Mouse (Mus musculus) adrenal gland, adult 18-20 months (tissue): ENCODE results near the gene Pitpnc1. TPM values are rescaled to one million over a fixed set of nuclear protein-coding genes. Genes with fewer than 3 reads are reported as not detected.

Source experiments
- DNase-seq, 2 experiments: peaks; one replicate each; pipeline ENCODE4 v3.0.0; 2021 to 2022; ENCODE audit warnings: low spot score in 2 of 2
- total RNA-seq, 2 experiments: library from RNA; stranded (reverse); gene quantifications; 1 replicate in 1 of 2; 2 replicates in 1 of 2; pipeline ENCODE4 v1.2.3; 2021

Pitpnc1 gene
- total RNA-seq, 2 experiments from 2014 or later: 13.3 to 16.1 TPM

DNA sequence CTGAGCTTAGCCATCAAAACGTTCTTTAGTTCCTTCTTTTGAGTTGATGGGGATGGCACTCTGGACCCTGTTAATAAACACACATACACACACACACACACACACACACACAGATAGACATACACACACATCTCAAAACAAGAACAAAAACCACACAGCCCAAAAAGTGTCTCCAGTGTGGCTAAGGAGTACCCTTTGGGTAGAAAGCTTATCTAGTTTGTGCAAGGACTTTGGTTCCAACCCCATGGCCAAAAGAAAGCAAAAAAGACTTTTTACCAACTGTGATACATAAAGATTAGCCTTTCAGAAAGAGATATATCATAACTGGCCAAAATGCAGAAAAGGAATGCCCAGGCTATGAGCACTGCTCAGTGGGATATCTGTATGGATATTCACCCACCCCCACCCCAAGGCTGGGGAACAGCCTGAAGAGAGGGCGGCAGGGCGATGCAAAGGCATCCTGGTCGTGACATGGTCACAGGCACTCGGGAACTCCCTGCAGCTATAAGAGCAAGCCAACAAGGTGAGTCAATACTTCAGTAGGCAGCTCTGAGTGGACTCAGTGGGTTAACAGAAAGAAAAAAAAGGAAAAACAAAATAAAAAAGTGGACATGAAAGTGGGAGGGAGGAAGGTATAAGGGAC, 60.3 kb downstream of the Pitpnc1 start:
- no peak for DNase-seq

DNA sequence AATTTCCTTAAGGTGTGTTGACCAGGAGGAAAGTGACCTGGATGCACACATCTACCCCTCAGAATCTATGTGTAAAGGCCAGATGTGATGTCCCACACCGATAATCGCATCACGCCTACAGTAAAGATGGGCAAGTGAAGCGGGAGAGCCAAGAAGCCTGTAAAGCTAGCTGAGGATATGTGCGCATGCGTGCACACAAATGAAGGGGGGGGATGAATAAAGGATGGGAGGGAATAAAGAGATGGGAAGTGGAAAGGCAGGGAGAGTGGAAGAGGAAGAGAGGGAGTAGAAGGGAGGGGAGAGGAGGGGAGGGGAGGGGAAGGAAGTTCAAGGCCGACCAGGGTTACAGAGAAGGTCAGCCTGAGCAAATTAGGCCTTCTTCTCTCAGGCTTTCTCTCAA, 61.6 kb downstream of the Pitpnc1 start:
- DNase-seq: no peak

GRCm38 (mm10) chr11:107407698-107408097, 62.8 kb downstream of the Pitpnc1 start:
- DNase-seq: no peak

DNA sequence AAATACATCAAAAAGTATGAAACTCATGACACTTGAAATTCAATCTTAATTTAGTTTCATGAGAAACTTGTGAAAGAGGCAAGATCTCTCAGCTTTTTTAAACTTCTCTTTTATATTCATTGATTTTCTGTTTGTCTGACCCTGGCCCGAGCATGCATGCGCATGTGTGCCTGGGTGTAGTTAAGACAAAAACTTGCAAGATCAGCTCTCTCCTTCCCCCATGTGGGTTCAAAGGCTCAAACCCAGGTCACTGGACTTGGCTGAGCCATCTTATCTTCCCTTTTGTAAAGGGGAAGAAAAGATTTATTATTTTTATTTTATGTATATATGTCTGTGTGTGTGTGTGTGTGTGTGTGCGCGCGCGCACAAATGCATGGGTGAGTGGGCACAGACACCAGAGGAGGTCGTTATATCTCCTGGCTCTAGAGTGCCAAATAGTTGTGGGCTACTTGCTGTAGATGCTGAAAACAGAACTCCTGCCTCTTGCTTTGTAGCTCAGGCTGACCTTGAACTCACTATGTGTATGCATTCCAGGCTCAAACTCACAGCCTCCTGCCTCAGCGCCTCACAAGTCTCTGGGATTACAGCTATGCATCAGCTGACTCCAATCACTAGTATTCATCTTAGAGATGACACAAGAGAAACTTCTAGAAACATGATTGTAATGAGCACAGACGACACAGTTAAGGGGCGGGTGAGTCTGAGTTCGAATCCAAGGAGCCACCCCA, 64.7 kb downstream of the Pitpnc1 start:
- DNase-seq: no peak

- DNase-seq: no peak
These were observed 67.2 kb downstream of the Pitpnc1 start for GRCm38 (mm10) chr11:107403309-107403708.

DNA sequence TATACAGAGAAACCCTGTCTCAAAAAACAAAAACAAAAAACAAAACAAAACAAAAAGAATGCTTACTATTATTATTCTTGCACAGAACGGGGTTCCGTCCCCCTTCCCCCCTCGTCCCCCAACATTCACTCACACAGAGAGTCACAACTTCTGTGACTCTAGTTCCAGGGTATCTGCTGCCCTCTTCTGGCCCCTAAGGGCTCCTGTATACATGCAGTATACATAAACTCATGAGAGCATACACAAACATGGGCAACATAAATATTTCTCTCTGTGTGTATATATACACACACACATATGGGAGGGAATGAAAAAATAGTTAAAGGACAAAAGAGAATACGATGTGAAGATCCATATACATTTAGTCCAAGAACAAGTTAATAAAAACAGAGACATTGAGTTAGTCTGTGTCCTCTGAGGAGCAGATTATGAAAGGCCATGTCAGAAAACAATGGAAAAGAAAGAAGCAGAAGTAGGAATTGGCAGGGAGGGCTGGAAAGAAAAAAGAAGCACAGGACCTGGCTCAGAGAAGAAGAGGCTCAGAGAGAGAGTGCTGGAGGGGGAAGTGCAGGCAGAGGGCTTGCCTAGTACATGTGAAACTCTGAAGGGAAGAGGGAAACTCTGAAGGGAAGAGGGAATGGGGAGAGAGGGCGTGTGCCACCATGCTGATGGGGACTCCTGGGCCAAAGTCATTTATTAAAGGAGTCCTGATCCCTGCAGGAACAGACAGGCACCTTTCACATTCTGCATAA, 68.5 kb downstream of the Pitpnc1 start:
- DNase-seq: no peak

GRCm38 (mm10) chr11:107400826-107401225, 69.7 kb downstream of the Pitpnc1 start:
- DNase-seq: no peak

- no peak for DNase-seq
These were observed 70.5 kb downstream of the Pitpnc1 start for GRCm38 (mm10) chr11:107400005-107400404.

DNA sequence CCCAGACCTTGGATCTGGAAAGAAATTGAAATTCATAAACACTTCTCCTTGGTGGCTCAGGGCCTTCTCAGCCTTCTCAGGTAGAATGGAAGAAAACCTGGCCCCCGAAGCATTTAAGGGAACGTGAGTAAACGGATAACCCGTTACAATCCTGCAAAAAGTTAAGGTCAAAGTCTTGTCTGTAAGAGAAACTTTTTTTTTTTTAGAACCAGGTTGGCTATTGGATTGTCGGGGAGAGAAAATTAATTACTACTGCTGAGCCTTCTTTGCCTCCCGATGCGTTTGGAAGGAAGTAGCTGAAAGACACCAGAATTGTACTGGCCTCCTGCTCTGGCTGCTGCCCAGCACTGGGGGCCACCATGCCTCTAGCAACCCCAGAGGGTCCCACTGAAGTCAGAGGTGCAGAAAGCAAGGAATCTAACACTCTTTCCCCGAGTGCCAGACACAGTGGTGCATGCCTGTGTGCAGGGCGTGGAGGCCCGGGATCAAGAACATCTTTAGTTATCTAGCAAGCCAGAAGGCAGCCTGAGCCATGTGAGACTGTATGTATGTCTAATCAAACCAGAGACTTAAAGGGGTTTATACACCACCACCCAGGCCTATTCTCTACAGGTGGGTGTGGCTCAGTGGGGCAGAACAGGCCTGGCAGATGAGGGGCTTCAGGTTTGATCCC, 73.0 kb downstream of the Pitpnc1 start:
- DNase-seq: no peak

DNA sequence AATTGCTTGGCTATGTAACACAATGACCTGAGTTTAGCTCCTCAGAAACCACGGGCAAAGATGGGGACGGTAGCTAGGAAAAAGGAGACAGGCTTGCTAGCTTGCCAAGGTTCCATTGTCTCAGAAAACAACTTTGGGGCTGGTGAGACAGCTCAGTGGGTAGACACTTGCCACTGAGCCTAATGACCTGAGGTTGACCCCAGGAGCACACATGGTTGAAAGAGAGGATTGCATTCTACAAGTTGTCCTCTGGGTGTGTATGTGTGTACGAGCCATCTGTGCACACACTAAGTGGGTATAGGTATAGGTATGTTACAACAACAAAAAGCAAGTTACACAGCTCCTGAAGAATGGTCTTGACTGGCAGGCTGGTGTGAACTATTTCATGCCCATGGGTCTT, 76.3 kb downstream of the Pitpnc1 start:
- no peak for DNase-seq

DNA sequence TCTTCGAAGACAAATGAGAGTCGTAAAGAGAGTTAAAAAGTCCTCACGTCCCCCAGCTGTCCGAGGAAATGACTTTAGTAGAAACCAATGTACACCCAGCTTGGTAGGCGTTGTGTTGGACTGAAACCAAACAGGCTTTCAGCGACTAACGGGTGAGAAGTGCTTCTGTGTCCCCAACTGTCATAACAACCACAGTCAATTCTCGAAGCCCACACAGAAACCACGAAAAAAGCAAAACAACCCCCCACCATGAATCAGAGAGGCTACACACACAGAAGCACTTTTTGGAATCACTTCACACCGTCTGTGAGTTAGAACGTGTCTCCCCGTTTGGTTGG, 76.7 kb downstream of the Pitpnc1 start:
- DNase-seq: no peak

- DNase-seq: no peak
These were observed 77.2 kb downstream of the Pitpnc1 start for GRCm38 (mm10) chr11:107393154-107393827.

GRCm38 (mm10) chr11:107390540-107390939, 80.0 kb downstream of the Pitpnc1 start:
- no peak for DNase-seq

DNA sequence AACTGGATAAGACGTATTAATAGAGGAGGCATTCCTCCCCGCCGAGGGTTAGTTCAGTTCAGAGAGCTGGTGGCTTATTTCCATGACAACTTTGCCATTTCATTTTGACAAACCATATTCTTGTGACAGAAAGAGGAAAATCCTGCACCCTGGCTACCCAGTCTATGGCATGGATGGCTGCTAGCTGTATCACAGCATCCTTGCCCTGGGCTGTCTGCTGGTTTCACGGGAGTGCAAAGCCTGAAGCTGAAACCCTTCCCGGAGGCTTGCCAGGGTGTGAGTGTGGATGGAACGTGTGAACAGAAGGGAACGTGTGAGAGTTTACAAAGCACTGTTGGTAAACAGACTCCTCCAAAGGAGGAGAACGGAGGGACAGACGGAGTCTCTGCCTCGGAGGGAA, 80.5 kb downstream of the Pitpnc1 start:
- DNase-seq: no peak

- DNase-seq: no peak
These were observed 84.0 kb downstream of the Pitpnc1 start for GRCm38 (mm10) chr11:107386481-107386880.

DNA sequence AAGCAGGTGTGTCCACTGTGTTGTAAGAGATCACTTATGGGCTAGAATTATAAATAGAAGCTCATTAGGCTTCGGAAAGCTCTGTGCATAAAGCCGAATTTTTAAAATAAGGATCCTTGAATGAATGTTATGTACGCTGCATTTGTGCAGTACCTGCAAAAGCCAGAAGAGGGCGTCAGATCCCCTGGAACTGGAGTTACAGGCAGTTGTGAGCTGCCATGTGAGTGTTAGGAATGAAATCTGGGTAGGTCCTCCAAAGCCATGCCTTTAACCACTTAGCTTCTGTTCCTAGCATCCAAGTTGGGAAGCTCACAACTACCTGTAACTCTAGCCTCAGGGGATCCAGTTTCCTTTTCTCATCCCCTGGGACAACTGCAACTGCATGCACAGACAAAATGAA, 85.2 kb downstream of the Pitpnc1 start:
- DNase-seq: peak in 1 of 2 experiments; percentile 46

- DNase-seq: no peak
These were observed 86.5 kb downstream of the Pitpnc1 start for GRCm38 (mm10) chr11:107383985-107384384.

GRCm38 (mm10) chr11:107379965-107380364, 90.5 kb downstream of the Pitpnc1 start:
- no peak for DNase-seq

GRCm38 (mm10) chr11:107379089-107379845, 91.2 kb downstream of the Pitpnc1 start:
- DNase-seq: peak in 1 of 2 experiments; percentile 28

DNA sequence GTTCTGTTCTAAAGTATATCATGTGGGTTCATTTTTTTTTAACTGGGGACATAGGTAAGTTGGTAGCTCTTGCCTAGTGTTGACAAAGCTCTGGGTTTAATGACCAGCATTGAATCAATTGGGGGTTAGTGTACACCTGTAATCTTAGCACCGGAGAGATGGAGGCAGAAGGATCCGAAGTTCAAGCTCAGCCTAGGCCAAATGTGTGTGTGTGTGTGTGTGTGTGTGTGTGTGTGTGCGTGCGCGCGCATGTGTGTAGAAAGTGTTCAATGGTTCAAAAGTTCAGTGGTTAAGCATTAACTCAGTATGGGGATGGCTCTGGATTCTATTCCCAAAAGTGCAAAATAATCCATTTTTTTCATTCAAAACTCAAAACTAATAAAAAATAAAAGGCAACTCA, 93.2 kb downstream of the Pitpnc1 start:
- no peak for DNase-seq
